Mouse (Mus musculus) ES-Bruce4 (cell line): Measurements from ENCODE around the gene Msh6.
"Not testable (repeated sequence)": the region's sequence is repeated elsewhere in the genome, so short reads cannot be mapped to it uniquely, and the experiment has no call there.

Experiments
- CTCF ChIP-seq: IDR thresholded peaks from one replicate; pipeline ENCODE4 v1.8.1; 2011; ENCODE audit warnings: low read depth, low read length
- EP300 ChIP-seq: IDR thresholded peaks from 2 replicates; pipeline ENCODE4 v1.6.1; 2011; ENCODE audit warnings: low read depth, low read length; ENCODE audit not compliant: insufficient read depth
- POLR2A ChIP-seq: IDR thresholded peaks from one replicate; pipeline ENCODE4 v1.8.1; 2011; ENCODE audit warnings: low read length; ENCODE audit not compliant: insufficient read depth

GRCm38 (mm10) chr17:87971696-87972591, 2.9 kb upstream of the Msh6 start:
- TF ChIP-seq POLR2A, CTCF, EP300: not testable (repeated sequence)
